Mouse (Mus musculus): Measurements from ENCODE around the gene Dcaf4.

DNA sequence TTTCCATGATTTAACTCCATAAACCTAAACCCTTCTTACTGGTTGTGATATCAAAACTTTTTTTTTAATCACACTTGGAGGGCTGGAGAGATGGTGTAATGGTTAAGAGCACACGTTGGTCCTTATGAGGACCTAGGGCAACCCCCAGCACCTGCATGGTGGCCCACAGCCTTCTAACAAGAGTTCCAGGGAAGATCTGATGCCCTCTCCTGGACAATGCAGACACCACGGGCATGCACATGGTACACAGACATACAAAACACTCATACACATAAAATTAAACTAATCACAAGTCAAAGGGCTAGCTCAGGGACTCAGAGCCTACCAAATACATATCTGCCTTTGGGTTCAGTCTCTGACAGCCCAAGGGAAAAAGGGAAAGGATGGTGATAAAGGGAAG, 30.5 kb upstream of the Dcaf4 start:
- peak; percentile 41 for TF ChIP-seq CTCF (IDR thresholded peaks at IDR 0.05; ENCODE audit: low read depth)
- TF ChIP-seq EP300 (IDR thresholded peaks at IDR 0.05; ENCODE audit: low read depth) = no peak

Measured in heart, postnatal 0 days (tissue).